Mouse (Mus musculus) liver, adult 2 months (tissue): Measurements from ENCODE around the gene Sgpp1. TPM values are rescaled to one million over a fixed set of nuclear protein-coding genes. Genes with fewer than 3 reads are reported as not detected.

Experiments used
- DNase-seq: peaks from one replicate; pipeline ENCODE4 v3.0.0-alpha.2; 2011; ENCODE audit warnings: low read depth, low spot score; ENCODE audit errors: extremely low read depth
- H3K27ac ChIP-seq: fragments of 200-500 bp; replicated peaks from 2 replicates; pipeline ENCODE4 v1.5.1; 2012; ENCODE audit warnings: low read depth, mild to moderate bottlenecking, control low read depth, inconsistent platforms, low read length; ENCODE audit not compliant: insufficient read depth
- H3K27me3 ChIP-seq: fragments of 200-500 bp; 2 replicates; pipeline ENCODE4 v1.6.1; 2012; ENCODE audit warnings: mild to moderate bottlenecking, moderate library complexity, low read length, inconsistent platforms; ENCODE audit not compliant: control insufficient read depth, insufficient read depth
- H3K36me3 ChIP-seq: fragments of 200-500 bp; 2 replicates; pipeline ENCODE4 v1.6.1; 2012; ENCODE audit warnings: low read length, inconsistent platforms; ENCODE audit not compliant: control insufficient read depth, insufficient read depth
- H3K4me1 ChIP-seq: fragments of 200-500 bp; 2 replicates; pipeline ENCODE4 v1.6.1; 2011; ENCODE audit warnings: low read length; ENCODE audit not compliant: control insufficient read depth, insufficient read depth
- H3K4me3 ChIP-seq: fragments of 200-500 bp; 2 replicates; pipeline ENCODE4 v1.5.1; 2011; ENCODE audit warnings: low read depth, mild to moderate bottlenecking, control low read depth, low read length, moderate library complexity; ENCODE audit not compliant: insufficient read depth
- H3K79me2 ChIP-seq: fragments of 200-500 bp; 2 replicates; pipeline ENCODE4 v1.6.1; 2012; ENCODE audit warnings: inconsistent platforms, mild to moderate bottlenecking, low read length, moderate library complexity; ENCODE audit not compliant: control insufficient read depth, insufficient read depth
- H3K9ac ChIP-seq: fragments of 200-500 bp; 2 replicates; pipeline ENCODE4 v1.6.1; 2012; ENCODE audit warnings: low read depth, mild to moderate bottlenecking, control low read depth, inconsistent platforms, low read length
- CTCF ChIP-seq: fragments of 200-500 bp; IDR thresholded peaks from 2 replicates; pipeline ENCODE4 v1.5.1; 2011; ENCODE audit warnings: low read depth, low read length, control low read depth
- POLR2A ChIP-seq: fragments of 200-500 bp; IDR thresholded peaks from 2 replicates; pipeline ENCODE4 v1.6.1; 2011; ENCODE audit warnings: low read length, control low read depth; ENCODE audit not compliant: insufficient read depth; ENCODE audit errors: extremely low read depth
- WGBS: fragments of 180-500 bp; shearing (Covaris S2); methylation state at CpG from one replicate; pipeline ENCODE4 v1.1.7; 2018; 5-methylcytosine and 5-hydroxymethylcytosine counted together
- polyA plus RNA-seq: library from polyadenylated mRNA; depleted of rRNA; stranded (reverse); fragments of >200 nt; gene quantifications from 2 replicates; pipeline ENCODE4 v1.2.3, GENCODE M21; 2012
- total RNA-seq: library from RNA; depleted of rRNA; stranded (reverse); fragments of >200 nt; gene quantifications from 2 replicates; pipeline ENCODE4 v1.2.3, GENCODE M21; 2014

Sgpp1 gene
- total and polyA plus RNA-seq, 2 experiments = 36.1 to 42.8 TPM

- Histone ChIP-seq H3K27ac (no peak overlapping the region), H3K36me3 (no peaks in the 10 kb centered on the region), H3K79me2 (no peaks in the 10 kb centered on the region), H3K27me3 (no peaks in the 10 kb centered on the region), H3K9ac (no peak overlapping the region), H3K4me3 (no peak overlapping the region), H3K4me1 (no peaks in the 10 kb centered on the region; the same call in 1 of the 2 replicates)
- peak; percentile 63 for DNase-seq
- no peak for TF ChIP-seq POLR2A
- no peak for TF ChIP-seq CTCF
- whole genome bisulfite sequencing = 64% methylated on average over 4 of the region's 4 CpGs
Measured at GRCm38 (mm10) chr12:75683598-75683997, 51.9 kb downstream of the Sgpp1 start.

GRCm38 (mm10) chr12:75682842-75683241 lies 52.7 kb downstream of the Sgpp1 start:
- no peak overlapping the region for H3K9ac ChIP-seq
- DNase-seq = no peak
- H3K4me3 ChIP-seq = no peak overlapping the region
- TF ChIP-seq POLR2A (no peak), CTCF (no peak)
- no peak overlapping the region for H3K27ac ChIP-seq
- WGBS = 93% methylated on average over 2 of the region's 2 CpGs
- H3K4me1 ChIP-seq = peaks cover 2% of the 10 kb centered on the region; the same call in 1 of the 2 replicates
- H3K36me3 ChIP-seq = no peaks in the 10 kb centered on the region
- H3K79me2 ChIP-seq = no peaks in the 10 kb centered on the region
- no peaks in the 10 kb centered on the region for H3K27me3 ChIP-seq

- Histone ChIP-seq H3K79me2 (no peaks in the 10 kb centered on the region), H3K27me3 (no peaks in the 10 kb centered on the region), H3K4me3 (no peak overlapping the region), H3K36me3 (no peaks in the 10 kb centered on the region), H3K27ac (no peak overlapping the region), H3K9ac (no peak overlapping the region), H3K4me1 (peaks cover 2% of the 10 kb centered on the region)
- DNase-seq = no peak
- TF ChIP-seq CTCF (no peak), POLR2A (no peak)
- 70% methylated on average over 4 of the region's 4 CpGs for WGBS
Measured at GRCm38 (mm10) chr12:75681101-75681500, 54.4 kb downstream of the Sgpp1 start.

GRCm38 (mm10) chr12:75678393-75678792 lies 57.1 kb downstream of the Sgpp1 start:
- WGBS = 55% methylated on average over 4 of the region's 4 CpGs
- no peaks in the 10 kb centered on the region for H3K36me3 ChIP-seq
- no peak for TF ChIP-seq CTCF
- no peak for TF ChIP-seq POLR2A

GRCm38 (mm10) chr12:75672630-75673029 lies 62.9 kb downstream of the Sgpp1 start:
- Histone ChIP-seq H3K79me2 (peaks cover 3% of the 10 kb centered on the region; the same call in 1 of the 2 replicates), H3K4me3 (no peak overlapping the region), H3K36me3 (no peaks in the 10 kb centered on the region), H3K27me3 (no peaks in the 10 kb centered on the region), H3K9ac (no peak overlapping the region), H3K4me1 (peaks cover 9% of the 10 kb centered on the region), H3K27ac (no peak overlapping the region)
- TF ChIP-seq POLR2A = no peak
- TF ChIP-seq CTCF = no peak
- WGBS = 93% methylated on average over 4 of the region's 4 CpGs
- no peak for DNase-seq

More at GRCm38 (mm10) chr12:75678393-75678792, 57.1 kb downstream of the Sgpp1 start:
- H3K4me1 ChIP-seq = peaks cover 2% of the 10 kb centered on the region
- H3K27me3 ChIP-seq = no peaks in the 10 kb centered on the region
- peak; percentile 68 for DNase-seq
- no peak overlapping the region for H3K9ac ChIP-seq
- H3K79me2 ChIP-seq = no peaks in the 10 kb centered on the region
- H3K27ac ChIP-seq = no peak overlapping the region
- H3K4me3 ChIP-seq = no peak overlapping the region

GRCm38 (mm10) chr12:75671759-75672315 lies 63.7 kb downstream of the Sgpp1 start:
- no peak for TF ChIP-seq CTCF
- TF ChIP-seq POLR2A = no peak
- no peak overlapping the region for H3K27ac ChIP-seq
- WGBS = 91% methylated on average over 3 of the region's 3 CpGs
- H3K4me3 ChIP-seq = no peak overlapping the region
- no peak for DNase-seq
- H3K27me3 ChIP-seq = no peaks in the 10 kb centered on the region
- H3K36me3 ChIP-seq = no peaks in the 10 kb centered on the region
- peaks cover 12% of the 10 kb centered on the region for H3K4me1 ChIP-seq
- H3K79me2 ChIP-seq = peaks cover 3% of the 10 kb centered on the region; the same call in 1 of the 2 replicates
- no peak overlapping the region for H3K9ac ChIP-seq
